10 mouse cellular contexts compared by ENCODE assay signal in genomic region chr9:76323756-76324155, GRCm38 (mm10). TPM values are rescaled to one million over a fixed set of nuclear protein-coding genes. Genes with fewer than 3 reads are reported as not detected.
DNase-seq lines count a peak whose midpoint lies in the region; ATAC-seq lines count a peak whose summit lies in the region.
"Had no signal": no experiment of that assay in that cellular context is flagged by ENCODE, and none has a peak within 500 bp of the region (broad histone marks: within the 10 kb centered on the region; RNA-seq: fewer than 3 reads in every experiment).

Hcrtr2 (minus strand) TSS chr9:76323856.

- H3K4me1 ChIP-seq in kidney, embryonic 14.5 days (ENCODE audit: control insufficient read depth, insufficient read depth, low read length) = peaks cover 5% of the 10 kb centered on the region; the same call in 1 of the 2 replicates
- 0 out of 2 replicates have a peak, but pooled peaks cover 3% of the 10 kb centered on the region for H3K4me1 ChIP-seq in embryonic facial prominence, embryonic 14.5 days (ENCODE audit: control insufficient read depth, insufficient read depth, low read length)
- peaks cover 4% of the 10 kb centered on the region for H3K4me1 ChIP-seq in intestine, embryonic 14.5 days (replicated peaks; ENCODE audit: control insufficient read depth, insufficient read depth, low read length)
- peaks cover 13% of the 10 kb centered on the region; the same call in 1 of the 2 replicates for H3K4me1 ChIP-seq in midbrain, embryonic 15.5 days

- no peaks in the 10 kb centered on the region for H3K9me3 ChIP-seq in kidney, embryonic 14.5 days (ENCODE audit: control insufficient read depth, low read length)
- H3K9me3 ChIP-seq in embryonic facial prominence, embryonic 14.5 days (ENCODE audit: control insufficient read depth, low read length) = no peaks in the 10 kb centered on the region
- H3K9me3 ChIP-seq in intestine, embryonic 14.5 days (ENCODE audit: control insufficient read depth, low read length) = no peaks in the 10 kb centered on the region
- no peaks in the 10 kb centered on the region for H3K9me3 ChIP-seq in midbrain, embryonic 15.5 days

- peak within 1 kb of the TSS; percentile 41 for H3K4me3 ChIP-seq in kidney, embryonic 14.5 days (ENCODE audit: low read length)
- H3K4me3 ChIP-seq in embryonic facial prominence, embryonic 14.5 days (ENCODE audit: low read depth, low read length) = peak within 1 kb of the TSS; percentile 50
- peak within 1 kb of the TSS; percentile 46 for H3K4me3 ChIP-seq in intestine, embryonic 14.5 days (ENCODE audit: low read depth, low read length)
- H3K4me3 ChIP-seq in midbrain, embryonic 15.5 days = peak within 1 kb of the TSS; percentile 56

- no peak within 1 kb of the TSS for H3K27ac ChIP-seq in kidney, embryonic 14.5 days (ENCODE audit: low read depth, low read length)
- H3K27ac ChIP-seq in embryonic facial prominence, embryonic 14.5 days (replicated peaks; ENCODE audit: low read depth, low read length) = no peak within 1 kb of the TSS
- H3K27ac ChIP-seq in intestine, embryonic 14.5 days (ENCODE audit: low read depth) = no peak within 1 kb of the TSS
- H3K27ac ChIP-seq in midbrain, embryonic 15.5 days = peak within 1 kb of the TSS; percentile 73

- peak within 1 kb of the TSS; percentile 76 for H3K4me2 ChIP-seq in kidney, embryonic 14.5 days (replicated peaks; ENCODE audit: low read depth, low read length)
- peak within 1 kb of the TSS; percentile 90 for H3K4me2 ChIP-seq in embryonic facial prominence, embryonic 14.5 days (ENCODE audit: low read depth, low read length)
- peak within 1 kb of the TSS; percentile 91 for H3K4me2 ChIP-seq in intestine, embryonic 14.5 days (ENCODE audit: low read length)
- H3K4me2 ChIP-seq in midbrain, embryonic 15.5 days = peak within 1 kb of the TSS; percentile 87

- WGBS in kidney, embryonic 14.5 days = 77% methylated on average over 6 of the region's 6 CpGs
- WGBS in embryonic facial prominence, embryonic 14.5 days = 74% methylated on average over 6 of the region's 6 CpGs
- WGBS in intestine, embryonic 14.5 days = 75% methylated on average over 6 of the region's 6 CpGs
- 80% methylated on average over 6 of the region's 6 CpGs for WGBS in midbrain, embryonic 15.5 days

- no peaks in the 10 kb centered on the region for H3K36me3 ChIP-seq in kidney, embryonic 14.5 days (ENCODE audit: control insufficient read depth, insufficient read depth, low read length)
- H3K36me3 ChIP-seq in embryonic facial prominence, embryonic 14.5 days (ENCODE audit: control insufficient read depth, insufficient read depth, low read length) = no peaks in the 10 kb centered on the region
- H3K36me3 ChIP-seq in intestine, embryonic 14.5 days (ENCODE audit: control insufficient read depth, insufficient read depth, low read length) = no peaks in the 10 kb centered on the region
- no peaks in the 10 kb centered on the region for H3K36me3 ChIP-seq in midbrain, embryonic 15.5 days (replicated peaks)

- H3K27me3 ChIP-seq in kidney, embryonic 14.5 days (ENCODE audit: control insufficient read depth, insufficient read depth, low read length) = peaks cover 6% of the 10 kb centered on the region; the same call in 1 of the 2 replicates
- peaks cover 37% of the 10 kb centered on the region for H3K27me3 ChIP-seq in embryonic facial prominence, embryonic 14.5 days (replicated peaks; ENCODE audit: control insufficient read depth, insufficient read depth, low read length)
- H3K27me3 ChIP-seq in intestine, embryonic 14.5 days (replicated peaks; ENCODE audit: control insufficient read depth, insufficient read depth, low read length) = peaks cover 36% of the 10 kb centered on the region
- no peaks in the 10 kb centered on the region for H3K27me3 ChIP-seq in midbrain, embryonic 15.5 days (replicated peaks)

- DNase-seq in kidney, adult 8-10 months = no peak
- DNase-seq in embryonic facial prominence, embryonic 14.5 days (ENCODE audit: low spot score) = no peak
- no peak for DNase-seq in intestine, embryonic 14.5 days (ENCODE audit: low spot score)
- no peak for DNase-seq in urinary bladder, postnatal 4 days (ENCODE audit: low spot score in 2 of 2)
- DNase-seq in spleen, postnatal 10 days (ENCODE audit: low spot score in 2 of 2) = no peak
- DNase-seq in layer of hippocampus, postnatal 14 days (ENCODE audit: low spot score in 2 of 2) = no peak
- DNase-seq: kidney, postnatal 25 days; thymus, postnatal 36 days had no signal

- H3K9ac ChIP-seq in kidney, embryonic 14.5 days (ENCODE audit: low read depth, low read length) = peak within 1 kb of the TSS; percentile 40; the same call in 1 of the 2 replicates
- H3K9ac ChIP-seq in embryonic facial prominence, embryonic 14.5 days (ENCODE audit: low read depth, low read length) = peak within 1 kb of the TSS; percentile 54
- peak within 1 kb of the TSS; percentile 30 for H3K9ac ChIP-seq in intestine, embryonic 14.5 days (ENCODE audit: low read length)
- peak within 1 kb of the TSS; percentile 52 for H3K9ac ChIP-seq in midbrain, embryonic 15.5 days

- ATAC-seq in kidney, embryonic 14.5 days (ENCODE audit: low FRiP score, low TSS enrichment) = no peak
- ATAC-seq in embryonic facial prominence, embryonic 14.5 days (ENCODE audit: low read depth) = no peak
- ATAC-seq in intestine, embryonic 14.5 days (replicated peaks; ENCODE audit: low FRiP score, low TSS enrichment, low read depth) = no peak
- ATAC-seq in midbrain, embryonic 15.5 days (replicated peaks) = peak; percentile 21

RNA-seq across cellular contexts. Expression of gene Hcrtr2, which starts in this region (rescaled TPM):
- polyA plus RNA-seq in kidney, embryonic 14.5 days (2014; fragmentation: Nextera tagmentation; extraction: Ambion mirVana) = 0.15 and 0.34 TPM in 2 replicates
- 0.52 and 0.54 TPM in 2 replicates for polyA plus RNA-seq in embryonic facial prominence, embryonic 14.5 days (2014; fragmentation: Nextera tagmentation; extraction: Ambion mirVana)
- polyA plus RNA-seq in intestine, embryonic 14.5 days (2014; fragmentation: Nextera tagmentation; extraction: Ambion mirVana) = 0.04 and 0.12 TPM in 2 replicates
- polyA plus RNA-seq in midbrain, embryonic 15.5 days (2015; fragmentation: Nextera tagmentation; extraction: Ambion mirVana) = 7.3 and 10.2 TPM in 2 replicates
- total RNA-seq in layer of hippocampus, postnatal 14 days (2021) = 1 to 10 TPM; 3.8 to 4.5 TPM
